ENCODE assay signal across 22 mouse cellular contexts in the genomic region with DNA sequence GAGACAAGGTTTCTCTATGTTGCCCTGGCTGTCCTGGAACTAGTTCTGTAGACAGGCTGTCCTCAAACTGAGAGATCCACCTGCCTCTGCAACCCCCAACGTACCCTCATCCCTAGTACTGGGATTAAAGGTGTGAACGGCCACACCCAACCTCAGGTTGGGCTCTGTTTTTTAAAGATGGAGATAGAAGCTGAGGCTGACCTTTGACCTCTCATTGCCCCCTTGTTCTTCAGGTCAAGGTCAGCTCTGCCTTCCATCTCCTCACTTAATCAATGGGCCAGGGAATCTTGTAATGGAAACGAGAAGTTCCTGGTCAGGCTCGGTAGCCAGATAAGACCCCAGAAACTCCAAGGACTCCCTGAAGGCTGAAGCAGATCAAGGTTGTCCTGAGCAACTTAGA. TPM values are rescaled to one million over a fixed set of nuclear protein-coding genes. Genes with fewer than 3 reads are reported as not detected.
DNase-seq lines count a peak whose midpoint lies in the region; ATAC-seq and TF ChIP-seq lines count a peak whose summit lies in the region.
"Had no signal": no experiment of that assay in that cellular context is flagged by ENCODE, and none has a peak within 500 bp of the region (broad histone marks: within the 10 kb centered on the region; RNA-seq: fewer than 3 reads in every experiment).

No protein-coding gene starts in this region.

- H3K9ac ChIP-seq in heart, embryonic 12.5 days: no peak overlapping the region
- H3K9ac ChIP-seq in midbrain, embryonic 16.5 days (ENCODE audit: low read depth, low read length): no peak overlapping the region
- H3K9ac ChIP-seq: embryonic facial prominence, embryonic 12.5 days; forebrain, embryonic 13.5 days; forebrain, embryonic 15.5 days; forebrain, postnatal 0 days had no signal

- intact Hi-C loops in gastrocnemius, adult 2 months (cut with DNase I): no loop called here
- intact Hi-C loops in gastrocnemius, postnatal 36 days (cut with DNase I): loop anchor here (5.0 kb wide), 2 partner anchors 147 to 367 kb away; no protein-coding TSS in a partner anchor

- no peak for TF ChIP-seq CTCF in gastrocnemius, adult 2 months (IDR thresholded peaks at IDR 0.05)

- no peak overlapping the region for H3K4me3 ChIP-seq in gastrocnemius, adult 2 months
- H3K4me3 ChIP-seq in heart, embryonic 12.5 days: no peak overlapping the region
- H3K4me3 ChIP-seq in midbrain, embryonic 10.5 days: no peak overlapping the region
- H3K4me3 ChIP-seq in midbrain, embryonic 16.5 days (ENCODE audit: low read depth, low read length): no peak overlapping the region
- H3K4me3 ChIP-seq: embryonic facial prominence, embryonic 10.5 days; embryonic facial prominence, embryonic 12.5 days; forebrain, embryonic 13.5 days; forebrain, embryonic 15.5 days had no signal

- peak; percentile 3 for DNase-seq in gastrocnemius, adult 2 months
- no peak for DNase-seq in gastrocnemius, postnatal 36 days
- DNase-seq in heart, adult 11 months: peak; percentile 84
- DNase-seq in midbrain, embryonic 10.5 days (ENCODE audit: low spot score): no peak
- DNase-seq in B cell, adult 2 months: no peak
- DNase-seq: adrenal gland, adult 8-10 months; adrenal gland, postnatal 14 days; adrenal gland, postnatal 36 days; cerebellum, adult 11-12 months; cerebellum, adult 2 months; cerebellum, adult 9-10 months; cerebellum, postnatal 10 days; cerebellum, postnatal 25 days; forebrain, postnatal 0 days had no signal

- peaks cover 17% of the 10 kb centered on the region; the same call in 1 of the 2 replicates for H3K27me3 ChIP-seq in heart, embryonic 12.5 days (replicated peaks)
- peaks cover 27% of the 10 kb centered on the region for H3K27me3 ChIP-seq in midbrain, embryonic 10.5 days (ENCODE audit: low read depth, poor library complexity, severe bottlenecking)
- 0 out of 2 replicates have a peak, but pooled peaks cover 2% of the 10 kb centered on the region for H3K27me3 ChIP-seq in midbrain, embryonic 16.5 days (ENCODE audit: control insufficient read depth, insufficient read depth, low read depth, low read length)
- H3K27me3 ChIP-seq: embryonic facial prominence, embryonic 12.5 days; forebrain, embryonic 15.5 days; Patski had no signal

- 57% methylated on average over 4 of the region's 4 CpGs for WGBS in heart, embryonic 12.5 days
- 79% methylated on average over 4 of the region's 4 CpGs for WGBS in midbrain, embryonic 10.5 days
- 85% methylated on average over 4 of the region's 4 CpGs for WGBS in midbrain, embryonic 16.5 days

- no peaks in the 10 kb centered on the region for H3K36me3 ChIP-seq in heart, embryonic 12.5 days
- no peaks in the 10 kb centered on the region for H3K36me3 ChIP-seq in midbrain, embryonic 10.5 days
- no peaks in the 10 kb centered on the region for H3K36me3 ChIP-seq in midbrain, embryonic 16.5 days (ENCODE audit: control insufficient read depth, insufficient read depth, low read length)
- H3K36me3 ChIP-seq: embryonic facial prominence, embryonic 10.5 days; embryonic facial prominence, embryonic 12.5 days; forebrain, embryonic 15.5 days; G1E had no signal

- no peaks in the 10 kb centered on the region for H3K9me3 ChIP-seq in heart, embryonic 12.5 days (replicated peaks)
- H3K9me3 ChIP-seq in midbrain, embryonic 10.5 days (replicated peaks): no peaks in the 10 kb centered on the region
- no peaks in the 10 kb centered on the region for H3K9me3 ChIP-seq in midbrain, embryonic 16.5 days (replicated peaks; ENCODE audit: control insufficient read depth, low read length, poor library complexity, severe bottlenecking)
- H3K9me3 ChIP-seq: embryonic facial prominence, embryonic 10.5 days; embryonic facial prominence, embryonic 12.5 days; forebrain, embryonic 13.5 days; forebrain, embryonic 15.5 days; G1E had no signal

- H3K4me1 ChIP-seq in heart, embryonic 12.5 days (replicated peaks): no peaks in the 10 kb centered on the region
- H3K4me1 ChIP-seq in midbrain, embryonic 10.5 days: peaks cover 36% of the 10 kb centered on the region
- H3K4me1 ChIP-seq in midbrain, embryonic 16.5 days (ENCODE audit: control insufficient read depth, insufficient read depth, low read length): no peaks in the 10 kb centered on the region
- H3K4me1 ChIP-seq: embryonic facial prominence, embryonic 12.5 days; forebrain, embryonic 13.5 days; forebrain, embryonic 15.5 days had no signal

- no peak overlapping the region for H3K4me2 ChIP-seq in heart, embryonic 12.5 days
- H3K4me2 ChIP-seq in midbrain, embryonic 16.5 days (ENCODE audit: low read length): no peak overlapping the region
- H3K4me2 ChIP-seq: embryonic facial prominence, embryonic 12.5 days; forebrain, embryonic 13.5 days; forebrain, embryonic 15.5 days had no signal

- no peak for ATAC-seq in heart, embryonic 12.5 days (ENCODE audit: insufficient number of reproducible peaks, low FRiP score)
- no peak for ATAC-seq in midbrain, embryonic 16.5 days
- ATAC-seq: forebrain, embryonic 13.5 days; forebrain, embryonic 15.5 days; forebrain, postnatal 0 days; Patski had no signal

- no peak overlapping the region for H3K27ac ChIP-seq in gastrocnemius, adult 2 months
- H3K27ac ChIP-seq in heart, embryonic 12.5 days (ENCODE audit: poor library complexity, severe bottlenecking): no peak overlapping the region
- peak overlapping the region; percentile 75 for H3K27ac ChIP-seq in midbrain, embryonic 10.5 days (replicated peaks)
- H3K27ac ChIP-seq in midbrain, embryonic 16.5 days (ENCODE audit: low read length): no peak overlapping the region
- H3K27ac ChIP-seq: embryonic facial prominence, embryonic 10.5 days; embryonic facial prominence, embryonic 12.5 days; forebrain, embryonic 13.5 days; forebrain, embryonic 15.5 days had no signal

RNA-seq across cellular contexts. Expression of a gene that starts 7.5 kb away (rescaled TPM):
- total RNA-seq in gastrocnemius, adult 2 months (2021): 1 to 10 TPM; 1.1 to 1.2 TPM
- under 1 TPM; 0.61 to 0.86 TPM for total RNA-seq in gastrocnemius, postnatal 36 days (2021)
- 18.8 and 21.4 TPM in 2 replicates for polyA plus RNA-seq in heart, embryonic 12.5 days (2016; fragmentation: Nextera tagmentation; extraction: Ambion mirVana)
- polyA plus RNA-seq in midbrain, embryonic 10.5 days (2016; fragmentation: Nextera tagmentation; extraction: Ambion mirVana): 30.0 and 36.1 TPM in 2 replicates
- 3.9 and 4.7 TPM in 2 replicates for polyA plus RNA-seq in midbrain, embryonic 16.5 days (2015; fragmentation: Nextera tagmentation; extraction: Ambion mirVana)
- total RNA-seq: G1E had no signal
- polyA plus RNA-seq: G1E had no signal

RNA-seq across cellular contexts. Expression of a gene that starts 37.8 kb away (rescaled TPM):
- 10 to 100 TPM; 18.4 to 18.9 TPM for total RNA-seq in gastrocnemius, adult 2 months (2021)
- total RNA-seq in gastrocnemius, postnatal 36 days (2021): 10 to 100 TPM; 16.6 to 17.5 TPM
- polyA plus RNA-seq in heart, embryonic 12.5 days (2016; fragmentation: Nextera tagmentation; extraction: Ambion mirVana): 14.6 and 15.4 TPM in 2 replicates
- polyA plus RNA-seq in midbrain, embryonic 10.5 days (2016; fragmentation: Nextera tagmentation; extraction: Ambion mirVana): 19.1 and 23.5 TPM in 2 replicates
- polyA plus RNA-seq in midbrain, embryonic 16.5 days (2015; fragmentation: Nextera tagmentation; extraction: Ambion mirVana): 32.2 and 34.4 TPM in 2 replicates

RNA-seq across cellular contexts. Expression of a gene that starts 38.1 kb away (rescaled TPM):
- total RNA-seq in gastrocnemius, adult 2 months (2021): 10 to 100 TPM; 40.0 to 40.9 TPM
- 10 to 100 TPM; 31.8 to 32.2 TPM for total RNA-seq in gastrocnemius, postnatal 36 days (2021)
- polyA plus RNA-seq in heart, embryonic 12.5 days (2016; fragmentation: Nextera tagmentation; extraction: Ambion mirVana): 61.4 and 62.9 TPM in 2 replicates
- polyA plus RNA-seq in midbrain, embryonic 10.5 days (2016; fragmentation: Nextera tagmentation; extraction: Ambion mirVana): 139 and 154 TPM in 2 replicates
- 111 and 121 TPM in 2 replicates for polyA plus RNA-seq in midbrain, embryonic 16.5 days (2015; fragmentation: Nextera tagmentation; extraction: Ambion mirVana)

Comparison
In these comparisons a context has a peak if more than half of its experiments do, and no peak if none do; other contexts are left out.
1. DNase-seq: peak in gastrocnemius, adult 2 months (single experiment) and heart, adult 11 months (single experiment); none in gastrocnemius, postnatal 36 days (0 of 2), midbrain, embryonic 10.5 days (single experiment) and B cell, adult 2 months (0 of 2).